Mouse (Mus musculus) lung, embryonic 15.5 days (tissue): ENCODE measurements around the gene Hs2st1. TPM values are rescaled to one million over a fixed set of nuclear protein-coding genes. Genes with fewer than 3 reads are reported as not detected.

Source experiments
- ATAC-seq: fragments of 200-750 bp; cut with Nextera tagmentation; 2 replicates; pipeline ENCODE4 v1.8.0; 2017; ENCODE audit warnings: moderate number of reproducible peaks, borderline replicate concordance; ENCODE audit not compliant: low FRiP score, low TSS enrichment; ENCODE audit errors: extremely low read depth
- H3K27ac ChIP-seq: fragments of 300-500 bp; sonication (generic); 2 replicates; pipeline ENCODE4 v1.5.1; 2015; ENCODE audit warnings: moderate library complexity, mild to moderate bottlenecking, inconsistent platforms
- H3K27me3 ChIP-seq: fragments of 300-500 bp; sonication (generic); 2 replicates; pipeline ENCODE4 v1.6.1; 2015; ENCODE audit warnings: inconsistent platforms
- H3K36me3 ChIP-seq: fragments of 300-500 bp; sonication (generic); 2 replicates; pipeline ENCODE4 v1.6.1; 2015; ENCODE audit warnings: inconsistent platforms
- H3K4me1 ChIP-seq: fragments of 300-500 bp; sonication (generic); 2 replicates; pipeline ENCODE4 v1.6.1; 2015; ENCODE audit warnings: inconsistent platforms
- H3K4me2 ChIP-seq: fragments of 300-500 bp; sonication (generic); 2 replicates; pipeline ENCODE4 v1.6.1; 2015; ENCODE audit warnings: inconsistent platforms, mild to moderate bottlenecking, moderate library complexity
- H3K4me3 ChIP-seq: fragments of 300-500 bp; sonication (generic); 2 replicates; pipeline ENCODE4 v1.5.1; 2015; ENCODE audit warnings: mild to moderate bottlenecking, inconsistent platforms
- H3K9ac ChIP-seq: fragments of 300-500 bp; sonication (generic); 2 replicates; pipeline ENCODE4 v1.6.1; 2015; ENCODE audit warnings: inconsistent platforms
- H3K9me3 ChIP-seq: fragments of 300-500 bp; sonication (generic); 2 replicates; pipeline ENCODE4 v1.6.1; 2016; ENCODE audit warnings: inconsistent platforms
- WGBS: fragments of 180-500 bp; shearing (Covaris S2); methylation state at CpG from one replicate; pipeline ENCODE4 v1.1.7; 2015; 5-methylcytosine and 5-hydroxymethylcytosine counted together
- polyA plus RNA-seq: library from polyadenylated mRNA; unstranded; fragments of >200 nt; fragmentation: Nextera tagmentation; extraction: Ambion mirVana; gene quantifications from 2 replicates; pipeline ENCODE4 v1.2.1, GENCODE M21; 2015

The Hs2st1 gene
- polyA plus RNA-seq, 1 experiment from 2014 or later, result 11.7 TPM

GRCm38 (mm10) chr3:144515286-144515685, 54.7 kb downstream of the Hs2st1 start:
- H3K9ac ChIP-seq, result no peak overlapping the region
- no peak overlapping the region for H3K4me2 ChIP-seq
- no peaks in the 10 kb centered on the region for H3K9me3 ChIP-seq
- no peak for ATAC-seq
- no peaks in the 10 kb centered on the region for H3K36me3 ChIP-seq
- peaks cover 16% of the 10 kb centered on the region for H3K4me1 ChIP-seq
- no peaks in the 10 kb centered on the region for H3K27me3 ChIP-seq
- no peak overlapping the region for H3K27ac ChIP-seq
- no peak overlapping the region for H3K4me3 ChIP-seq
- 67% methylated on average over 7 of the region's 7 CpGs for WGBS

DNA sequence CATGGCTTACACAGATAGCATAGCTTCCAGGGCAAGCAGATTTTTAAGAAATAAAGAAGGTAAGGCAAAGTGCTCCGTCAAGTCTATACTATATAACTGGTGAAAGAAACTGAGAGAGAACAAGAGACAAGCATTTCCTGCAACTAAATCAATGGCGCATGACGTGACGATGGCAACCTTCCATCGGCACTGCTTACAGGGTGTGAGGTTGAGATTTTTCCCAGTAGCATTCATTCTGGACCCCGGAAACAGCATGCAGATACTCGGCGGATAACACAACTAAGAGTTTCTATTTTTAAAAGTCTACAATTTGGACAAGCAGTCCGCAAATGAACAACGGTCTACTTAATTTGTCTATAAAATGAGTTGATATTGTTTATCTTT, 55.9 kb downstream of the Hs2st1 start:
- Histone ChIP-seq H3K4me1 (peaks cover 16% of the 10 kb centered on the region), H3K4me3 (no peak overlapping the region), H3K9ac (no peak overlapping the region), H3K36me3 (no peaks in the 10 kb centered on the region), H3K9me3 (no peaks in the 10 kb centered on the region), H3K4me2 (no peak overlapping the region), H3K27me3 (no peaks in the 10 kb centered on the region), H3K27ac (no peak overlapping the region)
- 69% methylated on average over 10 of the region's 10 CpGs for WGBS
- no peak for ATAC-seq

DNA sequence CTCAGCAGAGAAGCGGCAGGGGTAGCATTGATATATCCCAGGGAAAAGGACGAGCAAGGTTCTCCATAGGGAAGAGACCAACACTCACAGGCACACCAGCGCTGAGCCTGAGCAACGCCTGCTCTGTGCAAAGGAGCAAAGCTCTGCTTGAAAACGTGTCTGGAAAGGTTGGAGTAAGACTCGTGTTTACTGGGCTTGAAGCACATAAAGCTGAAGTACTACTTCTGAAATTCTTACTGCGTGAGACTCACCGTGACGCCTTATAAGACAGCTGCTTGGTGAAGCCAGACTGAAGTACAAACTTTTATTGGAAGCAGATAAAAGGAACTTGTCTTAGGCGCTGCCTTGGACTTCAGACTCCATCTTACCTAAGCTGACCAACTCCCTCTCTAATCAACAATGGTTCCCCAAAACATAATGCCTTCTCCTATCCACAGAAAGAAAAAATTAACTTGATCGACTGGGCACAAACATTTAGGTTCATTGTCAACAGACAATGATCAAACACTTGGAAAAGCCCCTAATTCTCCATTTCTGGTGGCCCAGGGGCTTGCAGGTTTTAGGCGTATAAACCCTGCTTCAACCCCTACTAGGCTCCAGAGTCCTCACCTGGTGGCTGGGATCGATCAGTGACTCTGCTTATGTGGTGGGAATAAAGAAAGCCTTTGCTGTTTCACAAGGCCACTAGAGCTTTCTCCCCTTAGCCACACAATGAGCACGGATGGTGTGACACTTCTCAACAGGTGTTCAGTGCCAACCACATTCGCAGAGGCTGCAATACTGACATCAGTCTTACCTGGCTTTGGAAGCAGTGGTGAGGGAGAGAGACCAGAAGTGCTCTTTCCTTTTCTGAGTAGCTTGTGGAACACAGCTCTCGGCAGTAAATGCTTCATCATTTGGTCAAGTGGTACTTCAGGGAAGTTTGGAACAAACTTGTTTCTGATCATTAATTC, 56.5 kb downstream of the Hs2st1 start:
- H3K4me2 ChIP-seq, result no peak overlapping the region
- no peak overlapping the region for H3K4me3 ChIP-seq
- no peaks in the 10 kb centered on the region for H3K27me3 ChIP-seq
- no peaks in the 10 kb centered on the region for H3K9me3 ChIP-seq
- WGBS, result 57% methylated on average over 16 of the region's 16 CpGs
- no peaks in the 10 kb centered on the region for H3K36me3 ChIP-seq
- peaks cover 16% of the 10 kb centered on the region for H3K4me1 ChIP-seq
- H3K27ac ChIP-seq, result no peak overlapping the region
- no peak overlapping the region for H3K9ac ChIP-seq
- no peak for ATAC-seq

DNA sequence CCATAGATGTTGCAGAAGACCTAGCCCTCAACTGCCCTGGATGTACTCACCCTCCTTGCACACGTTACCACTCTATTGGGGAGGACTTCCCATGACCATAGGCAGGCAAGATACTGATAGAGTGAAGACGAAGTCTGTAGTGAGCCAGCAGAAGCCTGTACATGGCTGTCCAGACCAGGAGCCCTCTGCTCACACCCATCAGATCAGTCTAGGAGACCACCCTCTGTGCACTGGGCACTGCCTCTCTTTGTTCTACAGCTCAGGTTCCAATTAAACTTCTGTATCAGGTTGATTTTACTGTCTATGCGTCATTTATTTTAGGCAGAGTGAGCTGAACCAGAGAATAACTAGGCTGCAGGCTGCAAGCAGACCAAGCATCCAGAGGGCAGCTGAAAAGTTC, 59.3 kb downstream of the Hs2st1 start:
- H3K4me2 ChIP-seq, result no peak overlapping the region
- H3K36me3 ChIP-seq, result no peaks in the 10 kb centered on the region
- 87% methylated on average over 3 of the region's 3 CpGs for WGBS
- H3K4me3 ChIP-seq, result no peak overlapping the region
- H3K27ac ChIP-seq, result no peak overlapping the region
- H3K9ac ChIP-seq, result no peak overlapping the region
- H3K9me3 ChIP-seq, result no peaks in the 10 kb centered on the region
- H3K27me3 ChIP-seq, result no peaks in the 10 kb centered on the region
- ATAC-seq, result no peak
- H3K4me1 ChIP-seq, result peaks cover 16% of the 10 kb centered on the region

DNA sequence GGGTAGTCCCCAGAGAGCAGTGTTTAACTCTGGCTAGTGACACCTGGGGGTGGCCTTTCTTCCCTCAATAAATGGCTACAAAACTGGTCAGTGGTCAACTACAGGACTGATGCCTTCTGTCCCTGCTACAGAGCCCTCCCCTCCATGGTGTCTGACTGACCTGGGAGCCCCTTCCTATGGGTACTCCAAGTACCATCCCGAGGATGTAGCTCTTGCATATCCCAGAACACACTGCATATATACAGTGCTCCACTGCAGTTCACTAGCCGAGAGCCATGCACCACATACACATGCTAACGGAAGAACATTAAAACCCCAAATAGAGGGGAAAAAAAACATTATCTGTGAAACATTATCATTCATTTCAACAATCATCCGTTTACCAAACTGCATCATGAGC, 61.6 kb downstream of the Hs2st1 start:
- 89% methylated on average over 4 of the region's 4 CpGs for WGBS
- Histone ChIP-seq H3K27ac (no peak overlapping the region), H3K36me3 (no peaks in the 10 kb centered on the region), H3K9ac (no peak overlapping the region), H3K4me2 (no peak overlapping the region), H3K4me1 (peaks cover 7% of the 10 kb centered on the region), H3K27me3 (no peaks in the 10 kb centered on the region), H3K4me3 (no peak overlapping the region), H3K9me3 (no peaks in the 10 kb centered on the region)
- ATAC-seq, result no peak

DNA sequence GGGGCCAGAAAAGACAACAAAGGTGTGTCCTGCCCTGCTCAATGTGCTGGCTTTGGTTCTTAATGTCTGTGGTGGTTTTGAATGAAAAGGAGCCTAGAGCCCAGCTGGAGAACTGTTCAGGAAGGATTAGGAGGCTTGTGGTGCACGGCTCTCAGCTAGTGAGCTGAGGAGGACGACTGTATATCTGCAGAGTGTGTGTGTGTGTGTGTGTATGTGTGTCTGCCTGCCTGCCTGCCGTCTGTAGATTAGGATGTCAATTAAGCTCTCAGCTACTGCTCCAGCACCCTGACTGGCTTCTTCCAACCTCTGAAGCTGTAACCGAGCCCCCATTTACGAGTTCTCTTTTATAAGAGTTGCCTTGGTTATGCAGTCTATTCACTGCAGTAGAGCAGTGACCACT, 62.1 kb downstream of the Hs2st1 start:
- H3K27ac ChIP-seq, result no peak overlapping the region
- no peaks in the 10 kb centered on the region for H3K27me3 ChIP-seq
- no peak overlapping the region for H3K4me2 ChIP-seq
- WGBS, result 49% methylated on average over 5 of the region's 5 CpGs
- peaks cover 2% of the 10 kb centered on the region for H3K4me1 ChIP-seq
- no peaks in the 10 kb centered on the region for H3K9me3 ChIP-seq
- no peak overlapping the region for H3K4me3 ChIP-seq
- ATAC-seq, result no peak
- H3K36me3 ChIP-seq, result no peaks in the 10 kb centered on the region
- H3K9ac ChIP-seq, result no peak overlapping the region

DNA sequence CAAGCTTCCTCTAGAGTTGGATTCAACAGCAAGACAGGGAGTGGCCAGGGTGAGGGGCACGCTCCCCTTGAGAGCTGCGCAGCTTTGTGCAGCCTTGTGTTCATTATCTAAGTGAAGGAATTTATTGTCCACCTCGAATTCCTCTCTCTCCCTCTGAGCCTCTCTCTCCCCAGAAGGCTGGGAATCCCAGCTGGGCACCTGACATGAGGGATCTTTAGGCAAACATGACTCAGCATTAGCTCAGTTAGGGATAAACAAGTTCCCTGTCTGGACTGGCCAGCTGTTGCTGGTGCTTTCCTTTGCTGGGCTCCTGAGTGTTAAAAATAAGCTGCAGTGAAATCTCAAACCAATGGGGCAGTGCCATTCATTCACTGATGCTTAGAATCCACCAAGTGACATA, 63.8 kb downstream of the Hs2st1 start:
- Histone ChIP-seq H3K36me3 (no peaks in the 10 kb centered on the region), H3K4me1 (no peaks in the 10 kb centered on the region), H3K27me3 (no peaks in the 10 kb centered on the region), H3K4me3 (no peak overlapping the region), H3K9ac (no peak overlapping the region), H3K27ac (no peak overlapping the region), H3K4me2 (no peak overlapping the region), H3K9me3 (no peaks in the 10 kb centered on the region)
- no peak for ATAC-seq
- 29% methylated on average over 3 of the region's 3 CpGs for WGBS

DNA sequence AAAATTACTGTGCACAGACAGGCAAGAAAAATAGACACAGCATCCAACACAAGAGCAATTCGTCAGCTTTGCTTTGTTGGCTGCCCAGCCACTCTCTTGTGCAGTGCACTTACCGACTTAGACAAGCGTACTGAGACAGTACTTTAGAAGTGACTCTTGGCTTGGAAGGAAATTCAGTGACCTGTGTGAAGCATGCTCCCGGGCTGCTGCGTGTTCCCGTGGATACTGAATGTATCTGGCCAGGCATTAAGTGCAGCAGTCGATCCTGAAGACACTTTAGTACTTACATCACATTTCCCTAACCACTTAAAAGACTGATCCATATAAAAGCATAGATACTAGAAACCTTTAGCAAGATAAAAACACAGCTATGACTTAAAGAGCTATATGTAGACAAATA, 68.1 kb downstream of the Hs2st1 start:
- Histone ChIP-seq H3K4me3 (no peak overlapping the region), H3K4me1 (no peaks in the 10 kb centered on the region), H3K4me2 (no peak overlapping the region), H3K36me3 (no peaks in the 10 kb centered on the region), H3K9ac (no peak overlapping the region), H3K27ac (no peak overlapping the region), H3K9me3 (no peaks in the 10 kb centered on the region), H3K27me3 (no peaks in the 10 kb centered on the region)
- no peak for ATAC-seq
- WGBS, result 56% methylated on average over 7 of the region's 7 CpGs

DNA sequence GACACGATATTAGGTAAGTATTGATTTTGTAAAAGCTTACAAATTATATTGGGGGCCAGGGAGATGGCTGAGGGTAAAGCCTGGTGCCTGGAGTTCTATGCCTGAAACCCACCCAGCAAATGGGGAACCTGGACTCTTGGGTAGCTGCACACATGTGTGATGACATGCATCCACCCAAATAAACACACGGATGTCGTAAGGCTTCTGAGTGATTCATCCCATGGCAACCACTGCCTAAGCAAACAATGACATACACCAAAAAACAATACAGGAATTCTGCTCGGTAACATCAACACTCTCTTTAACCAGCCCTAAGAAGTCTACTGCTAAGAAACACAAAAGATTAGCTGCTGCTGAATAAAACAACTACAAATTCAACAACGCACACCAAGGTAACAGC, 73.2 kb downstream of the Hs2st1 start:
- no peaks in the 10 kb centered on the region for H3K27me3 ChIP-seq
- no peak overlapping the region for H3K27ac ChIP-seq
- no peak overlapping the region for H3K9ac ChIP-seq
- 71% methylated on average over 5 of the region's 5 CpGs for WGBS
- H3K36me3 ChIP-seq, result no peaks in the 10 kb centered on the region
- H3K4me3 ChIP-seq, result no peak overlapping the region
- no peaks in the 10 kb centered on the region for H3K9me3 ChIP-seq
- ATAC-seq, result no peak
- no peaks in the 10 kb centered on the region for H3K4me1 ChIP-seq
- no peak overlapping the region for H3K4me2 ChIP-seq

DNA sequence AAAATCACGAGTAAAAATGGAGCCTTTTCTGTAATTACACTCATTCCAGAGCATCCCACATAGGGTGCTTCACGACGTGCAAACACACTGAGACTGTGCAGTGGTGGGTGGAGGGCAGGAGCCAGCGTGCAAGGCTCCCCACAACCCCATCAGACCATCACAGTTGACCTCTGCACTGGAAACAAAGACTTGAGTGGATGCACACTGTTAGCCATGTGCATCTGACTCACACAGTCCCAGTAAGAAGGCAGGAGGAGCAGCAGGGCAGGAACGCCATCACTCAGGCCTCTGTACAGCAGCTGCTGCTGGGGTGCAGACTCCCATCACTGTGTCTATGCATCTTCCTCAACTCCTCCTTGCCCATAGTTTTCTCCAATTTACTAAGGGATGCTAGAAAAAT, 75.1 kb downstream of the Hs2st1 start:
- Histone ChIP-seq H3K9me3 (no peaks in the 10 kb centered on the region), H3K36me3 (no peaks in the 10 kb centered on the region), H3K4me3 (no peak overlapping the region), H3K4me2 (no peak overlapping the region), H3K4me1 (no peaks in the 10 kb centered on the region), H3K27ac (no peak overlapping the region), H3K9ac (no peak overlapping the region), H3K27me3 (no peaks in the 10 kb centered on the region)
- WGBS, result 61% methylated on average over 5 of the region's 5 CpGs
- no peak for ATAC-seq

GRCm38 (mm10) chr3:144488787-144489186, 81.2 kb downstream of the Hs2st1 start:
- Histone ChIP-seq H3K4me3 (no peak overlapping the region), H3K27me3 (no peaks in the 10 kb centered on the region), H3K4me1 (no peaks in the 10 kb centered on the region), H3K27ac (no peak overlapping the region), H3K9me3 (no peaks in the 10 kb centered on the region), H3K4me2 (no peak overlapping the region), H3K36me3 (no peaks in the 10 kb centered on the region), H3K9ac (no peak overlapping the region)
- ATAC-seq, result no peak
- WGBS, result 48% methylated on average over 2 of the region's 2 CpGs

DNA sequence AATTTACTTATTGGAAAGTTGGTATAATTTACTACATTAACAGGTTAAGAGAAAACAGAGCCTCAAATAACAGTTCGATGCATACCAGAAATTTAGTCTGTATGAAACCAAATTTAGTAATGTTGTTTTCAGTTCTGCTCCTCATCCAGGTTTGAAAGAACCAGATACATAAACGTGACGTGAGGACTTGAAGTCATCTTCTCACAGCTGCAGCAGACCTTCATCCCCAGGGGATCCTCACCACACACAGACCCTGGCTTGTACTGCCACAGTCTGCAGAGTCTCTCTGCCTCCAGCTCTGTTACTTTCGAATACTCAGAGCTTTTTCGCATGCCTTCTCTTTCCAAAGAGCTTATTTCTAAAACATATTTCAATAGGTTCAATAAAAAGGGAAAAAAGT, 89.4 kb downstream of the Hs2st1 start:
- Histone ChIP-seq H3K4me3 (no peak overlapping the region), H3K27ac (no peak overlapping the region), H3K9me3 (no peaks in the 10 kb centered on the region), H3K27me3 (no peaks in the 10 kb centered on the region), H3K9ac (no peak overlapping the region), H3K4me1 (no peaks in the 10 kb centered on the region), H3K36me3 (no peaks in the 10 kb centered on the region), H3K4me2 (no peak overlapping the region)
- WGBS, result 84% methylated on average over 5 of the region's 5 CpGs
- ATAC-seq, result no peak

- Histone ChIP-seq H3K36me3 (no peaks in the 10 kb centered on the region), H3K27me3 (no peaks in the 10 kb centered on the region), H3K4me2 (no peak overlapping the region), H3K4me3 (no peak overlapping the region), H3K27ac (no peak overlapping the region), H3K9me3 (no peaks in the 10 kb centered on the region), H3K9ac (no peak overlapping the region), H3K4me1 (no peaks in the 10 kb centered on the region)
- WGBS, result 86% methylated on average over 7 of the region's 7 CpGs
- no peak for ATAC-seq
These were observed 91.6 kb downstream of the Hs2st1 start for GRCm38 (mm10) chr3:144478427-144478794.
